Mouse (Mus musculus) liver, adult 10 weeks (tissue): ENCODE data around the gene Olfr60. TPM values are rescaled to one million over a fixed set of nuclear protein-coding genes. Genes with fewer than 3 reads are reported as not detected.

Experiments used
- polyA plus RNA-seq: library from polyadenylated mRNA; stranded (reverse); fragments of 350-450 nt; fragmentation: Illumina TruSeq; extraction: RNeasy Lipid Tissue Mini Kit (QIAGEN cat#74804); gene quantifications from one replicate; pipeline ENCODE4 v1.2.3, GENCODE M21; 2014; ENCODE audit warnings: low read depth, low replicate concordance

The Olfr60 gene
- polyA plus RNA-seq = not detected

GRCm38 (mm10) chr7:140361571-140361970 lies at the start of gene Olfr60:
Gene Olfr60 (minus strand): TSS chr7:140361671.

GRCm38 (mm10) chr7:140402818-140403217 lies 41.3 kb upstream of the Olfr60 start, which contains the start of gene Olfr531:
Gene Olfr531 (minus strand): TSS chr7:140402918.

GRCm38 (mm10) chr7:140376231-140376630 lies 14.8 kb upstream of the Olfr60 start, which contains the start of gene Olfr530:
Gene Olfr530 (minus strand): TSS chr7:140376331.

GRCm38 (mm10) chr7:140333717-140334116 lies 27.8 kb downstream of the Olfr60 start, which contains the start of gene Olfr527:
Gene Olfr527 (plus strand): TSS chr7:140334017.

GRCm38 (mm10) chr7:140320558-140320957 lies 40.9 kb downstream of the Olfr60 start, which contains the start of gene Olfr525:
Gene Olfr525 (plus strand): TSS chr7:140320858.

Other genes starting within 250 kb of the Olfr60 start
- 26.3 TPM for gene Paox, start 245.9 kb downstream of the Olfr60 start, polyA plus RNA-seq
- 196 TPM for gene Echs1, start 245.2 kb downstream of the Olfr60 start, polyA plus RNA-seq
- 6.2 TPM for gene Mtg1, start 224.1 kb downstream of the Olfr60 start, polyA plus RNA-seq
- gene Sprn, start 206.8 kb downstream of the Olfr60 start, polyA plus RNA-seq = 0.95 TPM
- not detected for gene Olfr522, start 196.9 kb downstream of the Olfr60 start, polyA plus RNA-seq
- not detected for gene Olfr523, start 188.5 kb downstream of the Olfr60 start, polyA plus RNA-seq
- gene Olfr524, start 155.7 kb downstream of the Olfr60 start, polyA plus RNA-seq = not detected
- not detected for gene Cd163l1, start 143.4 kb downstream of the Olfr60 start, polyA plus RNA-seq
- gene 5830411N06Rik, start 114.4 kb downstream of the Olfr60 start, polyA plus RNA-seq = not detected
- gene Olfr525, start 40.8 kb downstream of the Olfr60 start, polyA plus RNA-seq = not detected
- gene Olfr527, start 27.7 kb downstream of the Olfr60 start, polyA plus RNA-seq = not detected
- gene Olfr530, start 14.7 kb upstream of the Olfr60 start, polyA plus RNA-seq = not detected
- gene Olfr531, start 41.2 kb upstream of the Olfr60 start, polyA plus RNA-seq = not detected
- not detected for gene Olfr532, start 60.0 kb upstream of the Olfr60 start, polyA plus RNA-seq
- not detected for gene Olfr533, start 101.7 kb upstream of the Olfr60 start, polyA plus RNA-seq
- gene Olfr535, start 122.5 kb upstream of the Olfr60 start, polyA plus RNA-seq = not detected
- not detected for gene Olfr536, start 145.7 kb upstream of the Olfr60 start, polyA plus RNA-seq
- not detected for gene Olfr538, start 206.2 kb upstream of the Olfr60 start, polyA plus RNA-seq
- gene Olfr46, start 239.6 kb upstream of the Olfr60 start, polyA plus RNA-seq = not detected